Mouse (Mus musculus) lung, postnatal 0 days (tissue): ENCODE measurements around the gene Ankrd44.

Source experiments
- CTCF ChIP-seq: IDR thresholded peaks from 2 replicates; pipeline ENCODE4 v1.5.1; 2016; ENCODE audit warnings: antibody characterized with exemption, mild to moderate bottlenecking
- EP300 ChIP-seq: IDR thresholded peaks from 2 replicates; pipeline ENCODE4 v1.6.1; 2016; ENCODE audit warnings: antibody characterized with exemption, mild to moderate bottlenecking, control low read depth

- TF ChIP-seq EP300, result no peak
- no peak for TF ChIP-seq CTCF
These were observed 90.5 kb downstream of the Ankrd44 start for GRCm38 (mm10) chr1:54835661-54836205.
